Mouse (Mus musculus) stomach, postnatal 0 days (tissue): ENCODE data around the gene Frmd4b.

Experiments used
- CTCF ChIP-seq: IDR thresholded peaks from 2 replicates; pipeline ENCODE4 v1.5.1; 2016; ENCODE audit warnings: antibody characterized with exemption, low read depth, mild to moderate bottlenecking, moderate library complexity
- EP300 ChIP-seq: optimal IDR thresholded peaks from 2 replicates; pipeline ENCODE3; 2016; ENCODE audit warnings: antibody characterized with exemption

DNA sequence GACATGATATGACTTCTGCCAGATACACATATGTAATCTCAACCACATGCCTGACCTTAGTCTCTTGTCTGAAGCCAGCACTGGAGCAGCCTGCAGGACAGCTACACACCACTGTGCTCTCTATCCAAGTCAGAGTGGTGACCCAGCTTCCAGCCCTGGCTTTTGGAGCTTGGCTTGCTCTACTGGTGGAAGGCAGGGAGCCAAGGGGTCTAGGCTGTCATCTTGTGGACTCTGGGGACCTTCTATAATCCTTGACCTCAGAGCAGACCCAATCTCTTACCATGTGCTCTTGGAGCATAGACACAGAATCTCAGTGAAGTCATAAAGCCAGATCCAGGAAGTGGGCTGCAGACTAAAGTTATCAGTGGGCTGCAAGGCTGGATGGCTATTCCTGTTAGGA, 30.7 kb downstream of the Frmd4b start:
- no peak for TF ChIP-seq EP300
- TF ChIP-seq CTCF = no peak
